Mouse (Mus musculus): Measurements from ENCODE around the gene Ick. TPM values are rescaled to one million over a fixed set of nuclear protein-coding genes. Genes with fewer than 3 reads are reported as not detected.
"Not testable (repeated sequence)": the region's sequence is repeated elsewhere in the genome, so short reads cannot be mapped to it uniquely, and the experiment has no call there.

The Ick gene
- polyA plus RNA-seq (2015; fragmentation: Nextera tagmentation; extraction: Ambion mirVana) = 43.0 and 46.3 TPM in 2 replicates

- ATAC-seq (replicated peaks) = peak; percentile 96
- Histone ChIP-seq H3K27ac (peak within 1 kb of the TSS; percentile 94), H3K9me3 (no peaks in the 10 kb centered on the region), H3K27me3 (replicated peaks) (no peaks in the 10 kb centered on the region), H3K4me2 (peak within 1 kb of the TSS; percentile 90), H3K4me3 (peak within 1 kb of the TSS; percentile 59), H3K9ac (peak within 1 kb of the TSS; percentile 57), H3K4me1 (peaks cover 23% of the 10 kb centered on the region), H3K36me3 (replicated peaks) (no peaks in the 10 kb centered on the region)
- WGBS = 0% methylated on average over 20 of the region's 20 CpGs
Observed at GRCm38 (mm10) chr9:78108796-78109239, at the start of gene Ick, which contains the start of gene Fbxo9. TSS of gene Ick (plus strand) at chr9:78109192. TSS of gene Fbxo9 (minus strand) at chr9:78109065.

GRCm38 (mm10) chr9:78059525-78060120 is 49.4 kb upstream of the Ick start:
- WGBS = 84% methylated on average over 16 of the region's 16 CpGs
- no peaks in the 10 kb centered on the region for H3K4me1 ChIP-seq
- no peaks in the 10 kb centered on the region for H3K9me3 ChIP-seq
- no peak overlapping the region for H3K9ac ChIP-seq
- no peaks in the 10 kb centered on the region for H3K27me3 ChIP-seq (replicated peaks)
- H3K36me3 ChIP-seq (replicated peaks) = no peaks in the 10 kb centered on the region
- H3K4me2 ChIP-seq = no peak overlapping the region
- ATAC-seq (replicated peaks) = no peak
- no peak overlapping the region for H3K27ac ChIP-seq
- no peak overlapping the region for H3K4me3 ChIP-seq

DNA sequence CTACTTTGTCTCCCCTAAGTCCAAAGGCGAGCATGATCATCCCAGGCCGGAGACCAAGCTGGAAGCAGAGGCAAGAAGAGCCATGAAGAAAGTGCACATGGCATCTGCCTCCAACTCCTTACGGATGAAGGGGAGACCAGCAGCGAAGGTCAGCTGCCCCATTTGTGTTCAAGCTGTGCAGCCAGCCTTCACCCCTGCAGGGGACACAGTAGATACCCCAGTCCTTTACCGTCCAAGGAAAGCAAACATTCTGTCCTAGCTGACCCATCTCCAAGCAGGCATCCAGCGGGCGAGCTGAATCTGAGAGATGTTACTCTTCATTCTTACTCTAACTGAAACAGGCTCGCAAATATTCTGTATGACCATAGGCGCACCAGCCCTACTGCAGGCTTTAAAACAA is 46.6 kb upstream of the Ick start:
- Histone ChIP-seq H3K4me1 (no peaks in the 10 kb centered on the region), H3K36me3 (replicated peaks) (no peaks in the 10 kb centered on the region), H3K9ac (no peak overlapping the region), H3K9me3 (no peaks in the 10 kb centered on the region), H3K27ac (no peak overlapping the region), H3K4me2 (no peak overlapping the region), H3K27me3 (replicated peaks) (no peaks in the 10 kb centered on the region), H3K4me3 (no peak overlapping the region)
- WGBS = 81% methylated on average over 9 of the region's 9 CpGs
- ATAC-seq (replicated peaks) = no peak

- Histone ChIP-seq H3K4me2 (no peak overlapping the region), H3K36me3 (replicated peaks) (no peaks in the 10 kb centered on the region)
Observed at GRCm38 (mm10) chr9:78064121-78064520, 44.9 kb upstream of the Ick start.

DNA sequence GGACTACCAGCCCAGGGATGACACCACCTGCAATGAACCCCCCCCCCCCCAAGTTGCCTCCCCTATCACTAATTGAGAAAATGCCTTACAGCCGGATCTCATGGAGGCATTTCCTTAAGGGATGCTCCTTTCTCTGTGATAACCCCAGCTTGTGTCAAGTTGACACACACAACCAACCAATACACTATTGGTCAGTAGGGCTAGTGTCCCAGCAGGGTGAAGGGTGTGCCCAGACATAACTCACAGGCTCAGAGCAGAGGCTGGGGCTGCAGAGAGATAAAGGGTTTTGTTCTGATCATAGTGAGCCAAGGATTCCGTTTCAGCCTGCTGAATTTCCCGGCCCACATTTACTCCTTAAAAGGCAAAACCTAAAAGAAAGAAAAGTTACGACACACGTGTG is 38.5 kb upstream of the Ick start:
- ATAC-seq (replicated peaks) = no peak
- H3K9me3 ChIP-seq = no peaks in the 10 kb centered on the region
- 81% methylated on average over 5 of the region's 5 CpGs for WGBS

More at GRCm38 (mm10) chr9:78064121-78064520, 44.9 kb upstream of the Ick start:
- no peak overlapping the region for H3K27ac ChIP-seq
- ATAC-seq (replicated peaks) = no peak
- H3K4me3 ChIP-seq = no peak overlapping the region
- WGBS = 71% methylated on average over 10 of the region's 10 CpGs
- no peak overlapping the region for H3K9ac ChIP-seq
- H3K9me3 ChIP-seq = no peaks in the 10 kb centered on the region
- H3K4me1 ChIP-seq = no peaks in the 10 kb centered on the region
- H3K27me3 ChIP-seq (replicated peaks) = no peaks in the 10 kb centered on the region

GRCm38 (mm10) chr9:78071626-78072025 is 37.4 kb upstream of the Ick start:
- no peaks in the 10 kb centered on the region for H3K36me3 ChIP-seq (replicated peaks)
- no peaks in the 10 kb centered on the region for H3K9me3 ChIP-seq
- H3K4me2 ChIP-seq = no peak overlapping the region
- H3K27ac ChIP-seq = no peak overlapping the region
- no peak overlapping the region for H3K9ac ChIP-seq
- no peak overlapping the region for H3K4me3 ChIP-seq
- no peak for ATAC-seq (replicated peaks)
- no peaks in the 10 kb centered on the region for H3K27me3 ChIP-seq (replicated peaks)
- 94% methylated on average over 4 of the region's 4 CpGs for WGBS
- no peaks in the 10 kb centered on the region for H3K4me1 ChIP-seq

More for the DNA sequence above, 38.5 kb upstream of the Ick start:
- Histone ChIP-seq H3K9ac (no peak overlapping the region), H3K27me3 (replicated peaks) (no peaks in the 10 kb centered on the region), H3K4me2 (no peak overlapping the region), H3K27ac (no peak overlapping the region), H3K4me1 (no peaks in the 10 kb centered on the region), H3K36me3 (replicated peaks) (no peaks in the 10 kb centered on the region), H3K4me3 (no peak overlapping the region)

GRCm38 (mm10) chr9:78073291-78073690 is 35.7 kb upstream of the Ick start:
- not testable (repeated sequence) for H3K4me1 ChIP-seq; H3K27me3 ChIP-seq (replicated peaks); H3K27ac ChIP-seq; H3K9ac ChIP-seq; H3K4me2 ChIP-seq; ATAC-seq (replicated peaks); H3K9me3 ChIP-seq; H3K4me3 ChIP-seq; H3K36me3 ChIP-seq (replicated peaks)
- 98% methylated on average over 3 of the region's 3 CpGs for WGBS

- H3K27ac ChIP-seq = no peak overlapping the region
- no peak overlapping the region for H3K9ac ChIP-seq
- no peaks in the 10 kb centered on the region for H3K9me3 ChIP-seq
- ATAC-seq (replicated peaks) = no peak
- 89% methylated on average over 13 of the region's 13 CpGs for WGBS
- H3K27me3 ChIP-seq (replicated peaks) = no peaks in the 10 kb centered on the region
- no peak overlapping the region for H3K4me2 ChIP-seq
- H3K4me3 ChIP-seq = no peak overlapping the region
- no peaks in the 10 kb centered on the region for H3K36me3 ChIP-seq (replicated peaks)
- H3K4me1 ChIP-seq = no peaks in the 10 kb centered on the region
Observed at GRCm38 (mm10) chr9:78073713-78074340, 35.2 kb upstream of the Ick start.

DNA sequence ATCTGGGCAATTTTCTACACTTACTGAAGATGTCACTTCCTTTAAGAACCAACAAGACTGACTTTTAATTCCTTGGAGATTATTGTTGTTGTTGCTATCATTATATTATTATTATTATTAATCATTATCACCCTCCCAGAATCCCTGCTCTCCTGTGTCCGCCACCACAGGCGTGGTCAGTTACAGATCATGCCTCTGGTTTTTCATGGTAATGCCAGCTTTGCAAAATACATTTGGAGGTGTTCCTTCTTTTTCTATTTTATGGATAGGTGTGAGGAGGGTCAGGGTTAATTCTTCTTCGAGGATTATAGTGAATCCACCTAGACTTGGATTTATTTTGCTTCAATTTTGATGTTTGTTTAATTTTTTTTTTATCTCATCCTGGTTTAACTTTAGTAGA is 33.7 kb upstream of the Ick start:
- Histone ChIP-seq H3K4me3 (no peak overlapping the region), H3K9me3 (no peaks in the 10 kb centered on the region), H3K27ac (no peak overlapping the region), H3K27me3 (replicated peaks) (no peaks in the 10 kb centered on the region), H3K36me3 (replicated peaks) (no peaks in the 10 kb centered on the region), H3K4me1 (no peaks in the 10 kb centered on the region), H3K9ac (no peak overlapping the region), H3K4me2 (no peak overlapping the region)
- 93% methylated on average over 3 of the region's 3 CpGs for WGBS
- no peak for ATAC-seq (replicated peaks)

- H3K4me2 ChIP-seq = no peak overlapping the region
- H3K27me3 ChIP-seq (replicated peaks) = no peaks in the 10 kb centered on the region
- H3K9me3 ChIP-seq = no peaks in the 10 kb centered on the region
- no peak overlapping the region for H3K9ac ChIP-seq
- H3K36me3 ChIP-seq (replicated peaks) = peaks cover 13% of the 10 kb centered on the region
- no peak overlapping the region for H3K4me3 ChIP-seq
- H3K27ac ChIP-seq = no peak overlapping the region
- 32% methylated on average over 2 of the region's 2 CpGs for WGBS
- H3K4me1 ChIP-seq = no peaks in the 10 kb centered on the region
- no peak for ATAC-seq (replicated peaks)
Observed at GRCm38 (mm10) chr9:78078240-78078639, 30.8 kb upstream of the Ick start.

DNA sequence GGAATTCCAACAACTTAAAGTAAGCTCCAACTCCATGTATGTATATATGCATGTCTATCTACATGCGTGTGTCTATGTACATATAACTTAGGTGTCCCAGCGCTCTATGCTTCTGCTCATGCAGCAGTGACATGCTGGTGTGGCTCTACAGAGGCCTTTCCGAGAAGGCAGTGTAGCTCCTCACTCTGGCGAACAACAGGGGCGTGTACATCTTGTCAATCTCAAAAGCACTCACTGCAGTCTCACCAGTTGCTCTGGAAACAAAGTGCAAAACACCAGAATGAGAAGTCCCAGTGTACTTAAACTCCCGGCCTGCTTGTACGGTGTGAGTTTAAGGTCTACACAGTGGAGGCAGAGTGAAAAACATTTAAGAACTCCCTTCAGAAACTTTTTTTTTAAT is 27.2 kb upstream of the Ick start:
- Histone ChIP-seq H3K4me1 (no peaks in the 10 kb centered on the region), H3K4me2 (no peak overlapping the region), H3K27me3 (replicated peaks) (no peaks in the 10 kb centered on the region), H3K9ac (no peak overlapping the region), H3K36me3 (replicated peaks) (peaks cover 35% of the 10 kb centered on the region), H3K9me3 (no peaks in the 10 kb centered on the region), H3K4me3 (no peak overlapping the region), H3K27ac (no peak overlapping the region)
- ATAC-seq (replicated peaks) = no peak
- 54% methylated on average over 7 of the region's 7 CpGs for WGBS

DNA sequence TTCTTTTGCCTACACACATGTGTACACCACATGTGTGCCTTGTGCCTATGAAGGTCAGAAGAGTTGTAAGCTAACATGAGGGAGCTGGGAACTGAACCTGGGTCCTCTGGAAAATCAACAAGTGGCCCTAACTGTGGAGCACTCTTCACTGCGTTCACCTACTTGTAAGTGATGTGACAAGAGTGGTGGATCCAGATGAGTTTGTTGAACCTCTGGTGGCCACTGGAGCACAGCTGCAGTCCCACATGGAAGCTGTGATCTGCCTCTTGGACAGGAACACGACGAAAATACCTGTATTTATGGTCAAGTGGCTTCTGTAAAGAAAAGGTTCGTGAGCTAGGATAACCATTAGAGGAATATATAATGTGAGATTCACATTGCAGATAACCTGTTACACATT is 24.7 kb upstream of the Ick start:
- no peak overlapping the region for H3K4me3 ChIP-seq
- H3K4me1 ChIP-seq = no peaks in the 10 kb centered on the region
- no peak overlapping the region for H3K9ac ChIP-seq
- H3K4me2 ChIP-seq = no peak overlapping the region
- peaks cover 45% of the 10 kb centered on the region for H3K36me3 ChIP-seq (replicated peaks)
- no peaks in the 10 kb centered on the region for H3K27me3 ChIP-seq (replicated peaks)
- H3K27ac ChIP-seq = no peak overlapping the region
- WGBS = 92% methylated on average over 4 of the region's 4 CpGs
- H3K9me3 ChIP-seq = no peaks in the 10 kb centered on the region
- no peak for ATAC-seq (replicated peaks)

DNA sequence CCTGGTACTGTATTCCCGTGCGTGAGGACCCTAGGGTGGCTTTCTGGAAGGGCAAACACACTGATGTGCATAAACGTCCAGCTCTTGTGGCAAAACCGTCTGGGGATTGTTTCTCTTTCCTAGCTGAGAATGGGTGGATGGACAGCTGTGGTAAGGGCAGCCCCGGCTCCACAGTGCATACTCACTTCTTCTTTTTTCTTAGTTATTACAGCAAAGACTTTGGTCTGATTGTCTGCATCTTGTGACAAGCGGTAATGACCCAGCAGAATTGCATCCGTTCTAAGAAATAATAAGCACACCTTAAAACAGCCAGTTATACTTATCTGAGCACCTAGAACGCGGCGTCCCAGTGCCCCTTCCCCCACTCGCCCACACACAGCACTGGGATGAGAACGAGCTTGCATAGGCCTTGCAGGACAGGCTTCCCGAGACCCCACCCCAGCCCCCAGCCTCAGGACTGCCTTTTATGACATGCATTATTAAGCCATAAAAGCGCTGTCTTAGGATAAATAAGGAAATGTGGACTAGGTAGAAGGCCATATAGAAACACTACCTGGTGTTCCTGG is 23.2 kb upstream of the Ick start:
- ATAC-seq (replicated peaks) = no peak
- Histone ChIP-seq H3K27ac (no peak overlapping the region), H3K9me3 (no peaks in the 10 kb centered on the region), H3K4me3 (no peak overlapping the region), H3K36me3 (replicated peaks) (peaks cover 43% of the 10 kb centered on the region), H3K4me1 (no peaks in the 10 kb centered on the region), H3K4me2 (no peak overlapping the region), H3K27me3 (replicated peaks) (no peaks in the 10 kb centered on the region), H3K9ac (no peak overlapping the region)
- 89% methylated on average over 14 of the region's 14 CpGs for WGBS
